9 mouse cellular contexts compared by ENCODE assay signal in the genomic region with DNA sequence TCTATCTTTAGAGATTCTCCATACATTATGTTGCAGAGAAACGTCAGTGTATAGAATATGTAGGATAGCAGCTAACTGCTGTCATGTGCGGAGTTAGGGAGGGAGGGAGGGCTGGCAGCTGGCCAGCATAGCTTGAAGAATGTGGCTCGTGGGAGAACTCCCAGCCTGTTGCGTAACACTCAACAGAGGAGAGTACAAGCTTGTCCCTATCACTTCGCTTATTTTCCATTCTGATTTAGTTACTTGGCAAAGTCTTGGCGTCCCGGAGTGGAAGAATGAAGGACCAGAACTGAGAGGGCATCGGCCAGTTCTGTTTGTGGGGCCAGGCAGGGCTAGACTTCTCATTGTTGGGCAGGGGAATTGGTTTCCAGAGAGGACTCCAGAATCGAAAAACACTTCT. TPM values are rescaled to one million over a fixed set of nuclear protein-coding genes. Genes with fewer than 3 reads are reported as not detected.
DNase-seq lines count a peak whose midpoint lies in the region; ATAC-seq and TF ChIP-seq lines count a peak whose summit lies in the region.
"Had no signal": no experiment of that assay in that cellular context is flagged by ENCODE, and none has a peak within 500 bp of the region (broad histone marks: within the 10 kb centered on the region; RNA-seq: fewer than 3 reads in every experiment).

No protein-coding gene starts in this region.

- CTCF ChIA-PET in Patski (lab: Charles Lee), result interaction anchor here (0.9 to 1.4 kb wide), 5 partner anchors 11 to 117 kb away, joined by 3 to 4 read pairs (median 3); no protein-coding TSS in a partner anchor

- H3K9me3 ChIP-seq in hindbrain, postnatal 0 days (ENCODE audit: low read length), result no peaks in the 10 kb centered on the region

- H3K27me3 ChIP-seq in Patski, result no peaks in the 10 kb centered on the region
- H3K27me3 ChIP-seq in hindbrain, postnatal 0 days (ENCODE audit: insufficient read depth, low read length), result no peaks in the 10 kb centered on the region

- intact Hi-C loops in gastrocnemius, adult 2 months (cut with DNase I), result loop anchor here (5.0 kb wide), 3 partner anchors 33 to 358 kb away; partner anchors contain the start of gene Mxi1
- intact Hi-C loops in left cerebral cortex, postnatal 25 days (cut with DNase I), result loop anchor here (1.0 to 5.0 kb wide), 3 partner anchors 33 to 224 kb away; partner anchors contain the start of gene Add3

- H3K4me3 ChIP-seq in gastrocnemius, adult 2 months, result peak overlapping the region; percentile 59
- no peak overlapping the region for H3K4me3 ChIP-seq in hindbrain, postnatal 0 days (ENCODE audit: low read length)
- H3K4me3 ChIP-seq: erythroblast, embryonic 14.5 days had no signal

- peak; percentile 40 for ATAC-seq in Patski
- 0 out of 2 replicates have a peak, but pooled peaks have one; percentile 47 for ATAC-seq in hindbrain, postnatal 0 days

- 11% methylated on average over 9 of the region's 9 CpGs for WGBS in hindbrain, postnatal 0 days

- 0 out of 2 replicates have a peak, but pooled peaks cover 9% of the 10 kb centered on the region for H3K4me1 ChIP-seq in hindbrain, postnatal 0 days (ENCODE audit: insufficient read depth, low read length)

- H3K36me3 ChIP-seq in hindbrain, postnatal 0 days (ENCODE audit: insufficient read depth, low read length), result no peaks in the 10 kb centered on the region

- DNase-seq in Patski (ENCODE audit: low read depth, low spot score), result peak; percentile 38
- DNase-seq in brain, adult 2 months (ENCODE audit: low read depth, low spot score), result peak; percentile 95
- DNase-seq in gastrocnemius, adult 2 months, result peak; percentile 75
- DNase-seq in hindbrain, postnatal 0 days (ENCODE audit: low spot score), result peak; percentile 75
- DNase-seq in left cerebral cortex, postnatal 25 days (ENCODE audit: low spot score in 2 of 2), result peak; percentile 76 to 90
- DNase-seq in mesoderm, embryonic 11.5 days (ENCODE audit: low read depth, low spot score), result peak; percentile 79
- DNase-seq in testis, postnatal 10 days (ENCODE audit: low spot score), result peak; percentile 67
- DNase-seq in T-cell, adult 2 months (ENCODE audit: low spot score), result no peak

- H3K9ac ChIP-seq in hindbrain, postnatal 0 days (replicated peaks; ENCODE audit: low read length), result no peak overlapping the region

- H3K4me2 ChIP-seq in hindbrain, postnatal 0 days (ENCODE audit: low read depth, low read length), result peak overlapping the region; percentile 27

- TF ChIP-seq CTCF in Patski (IDR thresholded peaks at IDR 0.05), result no peak
- no peak for TF ChIP-seq CTCF in gastrocnemius, adult 2 months (IDR thresholded peaks at IDR 0.05)
- TF ChIP-seq CTCF in hindbrain, postnatal 0 days (IDR thresholded peaks at IDR 0.05; ENCODE audit: low read depth), result no peak

- POLR2A ChIA-PET in Patski (lab: Charles Lee), result interaction anchor here (0.6 to 1.6 kb wide), 2 partner anchors 17 to 54 kb away, joined by 5 to 9 read pairs; partner anchors contain the start of gene Mxi1

- peak overlapping the region; percentile 79 for H3K27ac ChIP-seq in gastrocnemius, adult 2 months
- H3K27ac ChIP-seq in hindbrain, postnatal 0 days, result peak overlapping the region; percentile 28; the same call in 1 of the 2 replicates

- in situ Hi-C loops in Patski (cut with MboI; ENCODE audit: low pct_unique_long_range_greater_than_20kb), result loop anchor here (5.0 to 25.0 kb wide), 2 partner anchors 118 to 353 kb away; no protein-coding TSS in a partner anchor

RNA-seq across cellular contexts. Expression of gene Gm10197, which starts 6.6 kb away (rescaled TPM):
- 32.0 TPM for polyA plus RNA-seq in Patski (2021)
- total RNA-seq in gastrocnemius, adult 2 months (2021), result not detected
- not detected in 2 replicates for total RNA-seq in hindbrain, postnatal 0 days (2014; rRNA removed)
- not detected in 2 replicates for polyA plus RNA-seq in hindbrain, postnatal 0 days (2015; fragmentation: Nextera tagmentation; extraction: Ambion mirVana)
- not detected for total RNA-seq in left cerebral cortex, postnatal 25 days (2021)
- polyA plus RNA-seq: erythroblast, embryonic 14.5 days had no signal

RNA-seq across cellular contexts. Expression of gene Smndc1, which starts 25.4 kb away (rescaled TPM):
- polyA plus RNA-seq in Patski (2021), result 59.3 TPM
- 10 to 100 TPM; 28.1 to 30.7 TPM for total RNA-seq in gastrocnemius, adult 2 months (2021)
- total RNA-seq in hindbrain, postnatal 0 days (2014; rRNA removed), result 9.7 and 14.7 TPM in 2 replicates
- polyA plus RNA-seq in hindbrain, postnatal 0 days (2015; fragmentation: Nextera tagmentation; extraction: Ambion mirVana), result 34.4 and 35.3 TPM in 2 replicates
- 10 to 100 TPM; 36.6 to 37.6 TPM for total RNA-seq in left cerebral cortex, postnatal 25 days (2021)

RNA-seq across cellular contexts. Expression of gene Mxi1, which starts 54.6 kb away (rescaled TPM):
- polyA plus RNA-seq in Patski (2021), result 92.8 TPM
- total RNA-seq in gastrocnemius, adult 2 months (2021), result 10 to 100 TPM; 38.1 to 53.6 TPM
- total RNA-seq in hindbrain, postnatal 0 days (2014; rRNA removed), result 41.9 and 44.5 TPM in 2 replicates
- 47.7 and 51.5 TPM in 2 replicates for polyA plus RNA-seq in hindbrain, postnatal 0 days (2015; fragmentation: Nextera tagmentation; extraction: Ambion mirVana)
- total RNA-seq in left cerebral cortex, postnatal 25 days (2021), result 10 to 100 TPM; 84.1 to 84.2 TPM
